Mouse (Mus musculus): ENCODE results near the gene Rad21l.
A peak's percentile ranks its signal among the peaks of the same experiment; 100 is the strongest.

Gene Rad21l

GRCm38 (mm10) chr2:151668433-151668832 is at the start of gene Rad21l:
Gene Rad21l (minus strand): TSS chr2:151668533.
- no peak for DNase-seq (ENCODE audit: low spot score)

GRCm38 (mm10) chr2:151716318-151717055 is 48.2 kb upstream of the Rad21l start:
- DNase-seq (ENCODE audit: low spot score): no peak

- DNase-seq (ENCODE audit: low spot score): no peak
These were observed 47.2 kb upstream of the Rad21l start for GRCm38 (mm10) chr2:151715526-151715925.

DNA sequence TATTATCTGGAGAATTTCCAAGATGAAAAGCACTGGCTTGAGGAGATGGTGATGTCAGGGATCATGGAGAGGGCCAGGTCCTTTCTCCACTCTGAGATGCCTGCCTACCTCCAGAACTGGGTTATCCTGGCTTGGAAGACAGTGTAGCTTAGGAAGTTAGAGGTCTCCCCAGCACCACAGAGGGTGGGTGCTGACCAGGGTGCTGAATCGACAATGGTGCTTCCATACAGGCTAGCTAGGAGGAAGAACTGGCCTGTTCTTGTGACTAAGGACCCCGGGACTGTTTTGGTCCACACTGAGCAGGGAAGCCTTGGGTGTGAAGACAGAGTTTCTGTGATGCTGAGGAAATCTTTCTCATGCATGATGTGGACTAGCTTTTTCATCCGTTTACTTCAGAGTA is 44.3 kb upstream of the Rad21l start:
- peak; percentile 62 for DNase-seq (ENCODE audit: low spot score)

GRCm38 (mm10) chr2:151702851-151703190 is 34.5 kb upstream of the Rad21l start:
- peak; percentile 33 for DNase-seq (ENCODE audit: low spot score)

- DNase-seq (ENCODE audit: low spot score): peak; percentile 68
These were observed 34.0 kb upstream of the Rad21l start for GRCm38 (mm10) chr2:151702146-151702850.

GRCm38 (mm10) chr2:151701231-151702145 is 33.2 kb upstream of the Rad21l start, which contains the start of gene Tmem74b:
Gene Tmem74b (plus strand): TSS chr2:151702008.
- peak; percentile 6 for DNase-seq (ENCODE audit: low spot score)

GRCm38 (mm10) chr2:151682976-151683375 is 14.6 kb upstream of the Rad21l start:
- no peak for DNase-seq (ENCODE audit: low spot score)

DNA sequence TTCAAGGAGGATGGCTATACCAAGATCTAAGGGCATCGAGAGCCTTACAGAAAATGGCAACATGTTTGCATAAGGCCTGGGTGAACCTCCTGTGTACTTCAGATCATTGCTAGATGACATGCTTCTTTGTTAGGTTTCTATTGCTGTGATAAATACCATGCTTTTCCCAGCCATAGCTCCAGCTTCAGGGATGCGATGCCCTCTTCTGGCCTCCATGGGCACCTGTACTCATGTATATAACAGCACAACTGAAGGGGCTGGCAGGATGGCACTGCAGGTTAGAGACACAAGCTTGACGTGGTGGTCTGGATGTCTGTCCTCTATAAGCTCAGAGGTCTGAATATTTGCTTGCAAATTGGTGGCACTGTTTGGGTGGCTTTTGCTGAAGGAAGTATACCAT is 14.0 kb upstream of the Rad21l start:
- DNase-seq (ENCODE audit: low spot score): peak; percentile 48

- DNase-seq (ENCODE audit: low spot score): no peak
These were observed 7.9 kb upstream of the Rad21l start for GRCm38 (mm10) chr2:151676234-151676633.

DNA sequence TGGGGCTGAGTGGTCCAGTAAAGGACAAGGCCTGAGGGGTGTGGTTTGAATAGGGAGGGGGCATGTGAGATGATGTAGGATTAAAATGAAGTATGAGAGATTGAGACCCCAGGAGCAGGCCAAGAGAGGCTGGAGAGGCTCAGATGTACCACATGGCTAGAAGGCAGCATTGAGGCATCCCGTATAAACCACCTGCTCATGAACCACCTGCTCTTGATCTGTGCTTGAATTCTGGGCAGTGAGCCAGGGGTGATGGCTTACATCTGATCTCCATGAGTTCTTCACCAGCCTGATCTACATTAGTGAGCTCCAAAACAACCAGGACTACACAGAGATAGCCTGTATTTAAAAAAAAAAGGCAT is 2.6 kb upstream of the Rad21l start:
- no peak for DNase-seq (ENCODE audit: low spot score)

GRCm38 (mm10) chr2:151670026-151670967 is 2.0 kb upstream of the Rad21l start:
- no peak for DNase-seq (ENCODE audit: low spot score)

- no peak for DNase-seq (ENCODE audit: low spot score)
These were observed 16.3 kb downstream of the Rad21l start for GRCm38 (mm10) chr2:151652053-151652452.

DNA sequence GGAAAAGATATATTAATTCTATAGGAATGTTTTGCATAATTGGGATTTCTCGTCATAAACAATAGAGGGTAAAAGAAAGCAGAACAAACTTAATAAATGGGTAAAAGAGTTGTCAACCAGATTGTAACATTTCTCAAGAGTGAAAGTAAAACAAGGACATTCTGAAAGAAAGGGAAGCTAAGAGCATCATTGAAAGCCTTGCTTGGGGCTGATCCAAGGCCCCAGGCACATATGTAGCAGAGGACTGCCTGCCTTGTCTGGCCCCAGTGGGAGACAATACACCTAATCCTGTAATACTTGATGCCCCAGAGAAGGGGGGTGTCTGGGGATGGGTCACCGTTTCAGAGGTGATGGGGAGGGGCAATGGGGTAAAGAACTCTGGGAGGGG is 32.3 kb downstream of the Rad21l start:
- no peak for DNase-seq (ENCODE audit: low spot score)

DNA sequence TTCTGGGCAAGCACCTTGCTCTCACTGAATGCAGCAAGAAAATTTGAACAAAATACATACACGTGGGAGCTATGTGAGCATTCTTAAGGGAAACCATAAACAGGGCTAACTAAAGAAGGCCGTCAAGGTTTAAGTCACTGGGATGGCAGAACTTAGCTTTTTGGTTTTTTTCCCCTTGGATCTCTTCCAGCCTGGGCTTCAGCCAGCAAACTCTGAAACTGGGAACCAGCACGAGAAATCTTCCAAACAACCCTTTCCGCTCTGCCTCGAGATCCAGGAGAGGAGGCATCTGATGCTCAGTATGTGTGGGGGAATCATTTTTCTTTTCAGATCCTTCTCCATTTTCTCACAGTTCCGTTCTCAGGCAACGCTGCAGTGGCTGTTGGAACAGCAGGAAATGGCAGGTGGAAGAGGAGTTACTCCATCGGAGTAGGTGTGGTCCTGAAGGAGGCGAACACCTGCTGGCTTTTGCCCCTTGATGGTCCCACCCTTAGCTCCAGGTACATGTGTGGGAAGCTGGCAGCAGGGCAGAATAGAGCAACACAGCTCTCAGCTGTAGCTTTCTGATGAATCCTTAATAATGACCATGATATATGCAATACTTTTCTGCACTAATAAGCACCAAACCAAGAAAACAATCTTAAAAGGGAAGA is 32.8 kb downstream of the Rad21l start:
- no peak for DNase-seq (ENCODE audit: low spot score)

DNA sequence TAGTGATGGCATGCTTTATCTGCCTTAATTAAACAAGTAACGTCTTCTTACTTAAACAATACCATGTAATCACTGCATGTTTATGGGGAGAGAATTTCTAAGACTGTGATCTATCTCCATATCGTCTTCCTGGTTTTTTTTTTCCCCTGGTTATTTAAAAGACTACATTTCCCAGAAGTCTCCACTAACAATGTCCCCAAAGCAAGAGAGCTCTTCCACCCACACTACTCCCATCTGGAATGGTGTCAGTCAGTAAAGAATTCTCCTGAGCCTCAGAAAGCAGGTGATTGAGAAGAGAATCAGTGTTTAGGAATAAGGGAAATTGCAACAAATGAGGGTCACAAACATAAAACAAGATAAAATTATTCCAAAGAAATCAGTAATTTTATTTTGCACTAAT is 33.4 kb downstream of the Rad21l start:
- DNase-seq (ENCODE audit: low spot score): no peak

DNA sequence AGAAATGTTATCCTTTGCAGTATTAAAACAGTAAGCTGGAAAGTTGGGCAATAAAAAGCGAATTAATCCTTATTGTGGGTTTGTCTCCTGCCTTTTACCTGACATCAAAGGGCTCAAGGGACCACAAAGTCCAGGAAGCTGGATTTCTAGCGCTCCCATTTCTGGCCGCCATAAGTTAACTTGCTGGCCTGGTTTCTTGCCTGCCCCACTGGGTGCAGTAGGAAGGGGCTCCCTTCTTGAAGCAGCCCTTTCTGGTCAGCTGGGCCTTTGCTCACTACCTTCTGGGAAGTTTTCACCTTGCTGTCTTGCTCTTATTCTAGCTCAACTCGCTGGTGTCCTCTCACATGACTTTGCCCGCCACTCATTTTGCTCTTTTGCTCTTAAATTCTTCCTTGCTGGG is 35.4 kb downstream of the Rad21l start:
- DNase-seq (ENCODE audit: low spot score): no peak

- DNase-seq (ENCODE audit: low spot score): peak; percentile 75
These were observed 36.0 kb downstream of the Rad21l start, which contains the start of gene Snph for GRCm38 (mm10) chr2:151632159-151632814. Gene Snph (minus strand): TSS chr2:151632593.

- no peak for DNase-seq (ENCODE audit: low spot score)
These were observed 36.8 kb downstream of the Rad21l start for GRCm38 (mm10) chr2:151631406-151632158.

DNA sequence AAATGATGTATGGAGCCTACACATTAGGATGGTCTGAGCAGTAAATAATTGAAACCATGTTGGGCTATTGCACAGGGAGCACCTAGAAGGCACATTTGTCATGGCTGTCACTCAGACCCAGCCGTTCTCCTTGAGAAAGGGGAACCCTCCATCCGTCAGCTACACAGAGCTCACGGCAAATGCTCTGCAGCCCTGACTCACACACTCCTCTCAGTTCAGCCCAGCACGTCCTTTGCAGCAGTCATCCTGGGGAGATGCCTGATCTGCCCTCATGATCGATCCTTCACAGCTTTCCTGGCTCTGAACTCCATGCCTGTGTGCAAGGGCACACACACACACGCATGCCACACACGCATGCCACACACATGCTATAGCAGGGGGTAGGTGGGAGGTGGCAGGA is 39.0 kb downstream of the Rad21l start:
- no peak for DNase-seq (ENCODE audit: low spot score)

Measured in embryo, embryonic 10.5 days (tissue).